Mouse (Mus musculus) testis, adult 2 months (tissue): ENCODE measurements at regions not wholly inside any gene's neighbourhood (a gene's known extent, or its start where the extent isn't known, plus 50 kb on each side); places are given as distances from the start of the nearest gene placed in this dataset.
"Not testable (repeated sequence)": the region's sequence is repeated elsewhere in the genome, so short reads cannot be mapped to it uniquely, and the experiment has no call there.

Experiments used
- CTCF ChIP-seq: fragments of 200-500 bp; IDR thresholded peaks from 2 replicates; pipeline ENCODE4 v1.5.1; 2012; ENCODE audit warnings: low read depth, mild to moderate bottlenecking, inconsistent platforms, low read length, moderate library complexity; ENCODE audit not compliant: control insufficient read depth, insufficient read depth, insufficient replicate concordance
- POLR2A ChIP-seq: fragments of 200-500 bp; IDR thresholded peaks from 2 replicates; pipeline ENCODE4 v1.6.1; 2012; ENCODE audit warnings: low read depth, mild to moderate bottlenecking, inconsistent platforms, low read length, moderate library complexity; ENCODE audit not compliant: control insufficient read depth

DNA sequence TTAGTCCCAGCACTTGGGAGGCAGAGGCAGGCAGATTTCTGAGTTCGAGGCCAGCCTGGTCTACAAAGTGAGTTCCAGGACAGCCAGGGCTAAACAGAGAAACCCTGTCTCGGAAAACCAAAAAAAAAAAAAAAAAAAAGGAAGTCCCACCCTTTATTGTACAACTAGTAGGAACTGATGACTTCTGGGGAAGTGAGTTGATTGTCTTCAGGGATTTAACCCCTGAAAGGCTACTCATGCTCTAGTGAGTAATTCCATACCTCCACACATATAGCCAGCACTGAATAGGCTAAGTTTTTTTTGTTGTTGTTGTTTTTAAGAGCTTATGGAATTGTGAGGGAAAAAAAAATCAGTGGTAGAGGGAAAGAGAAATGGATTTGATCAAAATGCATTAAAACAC lies 139.6 kb upstream of the Zfp648 start:
- TF ChIP-seq CTCF, POLR2A: not testable (repeated sequence)
